Mouse (Mus musculus): Measurements from ENCODE around the gene Nr4a1. TPM values are rescaled to one million over a fixed set of nuclear protein-coding genes. Genes with fewer than 3 reads are reported as not detected.

The Nr4a1 gene
- total and polyA plus RNA-seq, 3 experiments, result 0.60 to 1.6 (median 0.89) TPM

GRCm38 (mm10) chr15:101315378-101315777 is 61.3 kb downstream of the Nr4a1 start:
- DNase-seq (ENCODE audit: extremely low read depth), result no peak
- Histone ChIP-seq H3K79me2 (replicated peaks; ENCODE audit: control insufficient read depth, extremely low read depth, insufficient read depth, poor library complexity, severe bottlenecking) (no peaks in the 10 kb centered on the region), H3K4me3 (replicated peaks in 1 of 3; ENCODE audit: low read depth in 2 of 3, low read length in 2 of 3, poor library complexity in 1 of 3) (no peak overlapping the region), H3K9me3 (replicated peaks; ENCODE audit: low read length) (peaks cover 7% of the 10 kb centered on the region), H3K9ac (ENCODE audit: insufficient read depth, low read depth) (no peak overlapping the region), H3K4me1 (ENCODE audit: control insufficient read depth in 1 of 2, insufficient read depth in 2 of 2) (peaks cover 25 to 47% of the 10 kb centered on the region in 2 experiments), H3K4me2 (ENCODE audit: insufficient read depth, low read depth, poor library complexity, severe bottlenecking) (no peak overlapping the region), H3K27ac (ENCODE audit: insufficient read depth, low read depth) (no peak overlapping the region), H3K36me3 (replicated peaks in 1 of 2; ENCODE audit: control insufficient read depth in 1 of 2, insufficient read depth in 1 of 2, low read length in 1 of 2) (no peaks in the 10 kb centered on the region), H3K27me3 (replicated peaks) (peaks cover 23% of the 10 kb centered on the region)
- TF ChIP-seq GABPA (IDR thresholded peaks at IDR 0.05; ENCODE audit: insufficient replicate concordance, low read depth, low read length) (no peak), E2F4 (IDR thresholded peaks at IDR 0.05; ENCODE audit: insufficient replicate concordance, low read depth, low read length) (no peak), MXI1 (IDR thresholded peaks at IDR 0.05; ENCODE audit: low read depth, low read length) (no peak), RAD21 (IDR thresholded peaks at IDR 0.05; ENCODE audit: low read depth, low read length) (no peak), NRF1 (IDR thresholded peaks at IDR 0.05; ENCODE audit: low read depth, low read length) (no peak), ETS1 (conservative IDR thresholded peaks at IDR 0.05; ENCODE audit: low read depth, low read length) (no peak), CHD1 (IDR thresholded peaks at IDR 0.05; ENCODE audit: low read depth, low read length) (no peak), MEF2A (IDR thresholded peaks at IDR 0.05; ENCODE audit: borderline replicate concordance, low read depth, low read length) (no peak), JUN (IDR thresholded peaks at IDR 0.05; ENCODE audit: insufficient read depth, low read depth, low read length) (no peak), MAFK (IDR thresholded peaks at IDR 0.05; ENCODE audit: insufficient replicate concordance, low read length) (no peak), MAZ (IDR thresholded peaks at IDR 0.05; ENCODE audit: low read depth, low read length) (no peak), IRF4 (IDR thresholded peaks at IDR 0.05; ENCODE audit: low read depth, low read length) (no peak)
- in situ Hi-C loops (cut with MboI; ENCODE audit: low pct_ligation_motif_present, low pct_unique_long_range_greater_than_20kb, low sequenced_read_pairs), result no loop called here
- dilution Hi-C loops (cut with MboI; ENCODE audit: extremely low pct_ligation_motif_present, extremely low pct_unique_long_range_greater_than_20kb, low sequenced_read_pairs), result no loop called here

- Histone ChIP-seq H3K79me2 (replicated peaks; ENCODE audit: control insufficient read depth, extremely low read depth, insufficient read depth, poor library complexity, severe bottlenecking) (no peaks in the 10 kb centered on the region), H3K27me3 (replicated peaks) (peaks cover 23% of the 10 kb centered on the region), H3K9me3 (replicated peaks; ENCODE audit: low read length) (peaks cover 7% of the 10 kb centered on the region), H3K36me3 (replicated peaks in 1 of 2; ENCODE audit: control insufficient read depth in 1 of 2, insufficient read depth in 1 of 2, low read length in 1 of 2) (no peaks in the 10 kb centered on the region), H3K27ac (ENCODE audit: insufficient read depth, low read depth) (no peak overlapping the region), H3K4me2 (ENCODE audit: insufficient read depth, low read depth, poor library complexity, severe bottlenecking) (peak overlapping the region; percentile 26), H3K4me1 (ENCODE audit: control insufficient read depth in 1 of 2, insufficient read depth in 2 of 2) (peaks cover 25 to 52% of the 10 kb centered on the region in 2 experiments), H3K9ac (ENCODE audit: insufficient read depth, low read depth) (no peak overlapping the region), H3K4me3 (replicated peaks in 1 of 3; ENCODE audit: low read depth in 2 of 3, low read length in 2 of 3, poor library complexity in 1 of 3) (peak overlapping the region in 2 of 3 experiments; percentile 26 to 36)
- in situ Hi-C loops (cut with MboI; ENCODE audit: low pct_ligation_motif_present, low pct_unique_long_range_greater_than_20kb, low sequenced_read_pairs), result no loop called here
- dilution Hi-C loops (cut with MboI; ENCODE audit: extremely low pct_ligation_motif_present, extremely low pct_unique_long_range_greater_than_20kb, low sequenced_read_pairs), result no loop called here
- peak; percentile 96 for DNase-seq (ENCODE audit: extremely low read depth)
- TF ChIP-seq SMC3 (IDR thresholded peaks at IDR 0.05; ENCODE audit: low read depth, low read length) (peak; percentile 71), BHLHE40 (IDR thresholded peaks at IDR 0.05; ENCODE audit: low read depth, low read length) (no peak), MYC (IDR thresholded peaks at IDR 0.05; ENCODE audit: low read depth, low read length) (no peak), IRF4 (IDR thresholded peaks at IDR 0.05; ENCODE audit: low read depth, low read length) (peak; percentile 47; the same call in 1 of the 2 replicates), ZC3H11A (IDR thresholded peaks at IDR 0.05; ENCODE audit: low read depth, low read length) (no peak), CHD1 (IDR thresholded peaks at IDR 0.05; ENCODE audit: low read depth, low read length) (no peak), TBP (conservative IDR thresholded peaks at IDR 0.05; ENCODE audit: low read depth, low read length) (no peak), HCFC1 (IDR thresholded peaks at IDR 0.05; ENCODE audit: low read depth, low read length) (no peak), MEF2A (IDR thresholded peaks at IDR 0.05; ENCODE audit: borderline replicate concordance, low read depth, low read length) (peak; percentile 48; the same call in 1 of the 2 replicates), MXI1 (IDR thresholded peaks at IDR 0.05; ENCODE audit: low read depth, low read length) (peak; percentile 67; the same call in 1 of the 2 replicates), JUND (conservative IDR thresholded peaks at IDR 0.05; ENCODE audit: low read depth, low read length) (no peak; the same call in 1 of the 2 replicates), TCF12 (IDR thresholded peaks at IDR 0.05; ENCODE audit: low read depth, low read length) (0 out of 2 replicates have a peak, but pooled peaks have one; percentile 28), RAD21 (IDR thresholded peaks at IDR 0.05; ENCODE audit: low read depth, low read length) (peak; percentile 85), POLR2AphosphoS2 (IDR thresholded peaks at IDR 0.05; ENCODE audit: low read depth, low read length) (no peak), USF2 (conservative IDR thresholded peaks at IDR 0.05; ENCODE audit: low read depth, low read length) (no peak), ZKSCAN1 (IDR thresholded peaks at IDR 0.05; ENCODE audit: borderline replicate concordance, low read depth, low read length) (no peak), NRF1 (IDR thresholded peaks at IDR 0.05; ENCODE audit: low read depth, low read length) (no peak), PAX5 (IDR thresholded peaks at IDR 0.05; ENCODE audit: low read length) (no peak), UBTF (IDR thresholded peaks at IDR 0.05; ENCODE audit: low read depth, low read length) (no peak), SIN3A (IDR thresholded peaks at IDR 0.05; ENCODE audit: low read length) (peak; percentile 43; the same call in 1 of the 2 replicates), MAFK (IDR thresholded peaks at IDR 0.05; ENCODE audit: insufficient replicate concordance, low read length) (no peak), ETS1 (conservative IDR thresholded peaks at IDR 0.05; ENCODE audit: low read depth, low read length) (no peak), MAX (IDR thresholded peaks at IDR 0.05; ENCODE audit: low read length) (peak; percentile 13; the same call in 1 of the 2 replicates), ZMIZ1 (IDR thresholded peaks at IDR 0.05; ENCODE audit: low read depth, low read length) (no peak), RCOR1 (conservative IDR thresholded peaks at IDR 0.05; ENCODE audit: low read depth, low read length) (no peak), ELF1 (IDR thresholded peaks at IDR 0.05; ENCODE audit: low read depth, low read length) (peak; percentile 55)
These were observed 61.8 kb downstream of the Nr4a1 start for GRCm38 (mm10) chr15:101315832-101316231.

Data from CH12.LX (cell line).